Mouse (Mus musculus) heart, postnatal 0 days (tissue): ENCODE measurements at regions not wholly inside any gene's neighbourhood (a gene's known extent, or its start where the extent isn't known, plus 50 kb on each side); places are given as distances from the start of the nearest gene placed in this dataset.

ENCODE experiments used
- CTCF ChIP-seq: IDR thresholded peaks from 2 replicates; pipeline ENCODE4 v1.5.1; 2016; ENCODE audit warnings: antibody characterized with exemption, control low read depth, low read depth
- EP300 ChIP-seq: IDR thresholded peaks from 2 replicates; pipeline ENCODE4 v1.6.1; 2016; ENCODE audit warnings: antibody characterized with exemption, low read depth

GRCm38 (mm10) chr16:78204332-78204731 is 97.0 kb upstream of the Cxadr start:
- TF ChIP-seq EP300, result no peak
- no peak for TF ChIP-seq CTCF
